Mouse (Mus musculus): ENCODE results near the gene Urod. TPM values are rescaled to one million over a fixed set of nuclear protein-coding genes. Genes with fewer than 3 reads are reported as not detected.

Gene Urod
- total RNA-seq (2022), result 10 to 100 TPM; 62.5 to 75.0 (median 67.2) TPM

DNA sequence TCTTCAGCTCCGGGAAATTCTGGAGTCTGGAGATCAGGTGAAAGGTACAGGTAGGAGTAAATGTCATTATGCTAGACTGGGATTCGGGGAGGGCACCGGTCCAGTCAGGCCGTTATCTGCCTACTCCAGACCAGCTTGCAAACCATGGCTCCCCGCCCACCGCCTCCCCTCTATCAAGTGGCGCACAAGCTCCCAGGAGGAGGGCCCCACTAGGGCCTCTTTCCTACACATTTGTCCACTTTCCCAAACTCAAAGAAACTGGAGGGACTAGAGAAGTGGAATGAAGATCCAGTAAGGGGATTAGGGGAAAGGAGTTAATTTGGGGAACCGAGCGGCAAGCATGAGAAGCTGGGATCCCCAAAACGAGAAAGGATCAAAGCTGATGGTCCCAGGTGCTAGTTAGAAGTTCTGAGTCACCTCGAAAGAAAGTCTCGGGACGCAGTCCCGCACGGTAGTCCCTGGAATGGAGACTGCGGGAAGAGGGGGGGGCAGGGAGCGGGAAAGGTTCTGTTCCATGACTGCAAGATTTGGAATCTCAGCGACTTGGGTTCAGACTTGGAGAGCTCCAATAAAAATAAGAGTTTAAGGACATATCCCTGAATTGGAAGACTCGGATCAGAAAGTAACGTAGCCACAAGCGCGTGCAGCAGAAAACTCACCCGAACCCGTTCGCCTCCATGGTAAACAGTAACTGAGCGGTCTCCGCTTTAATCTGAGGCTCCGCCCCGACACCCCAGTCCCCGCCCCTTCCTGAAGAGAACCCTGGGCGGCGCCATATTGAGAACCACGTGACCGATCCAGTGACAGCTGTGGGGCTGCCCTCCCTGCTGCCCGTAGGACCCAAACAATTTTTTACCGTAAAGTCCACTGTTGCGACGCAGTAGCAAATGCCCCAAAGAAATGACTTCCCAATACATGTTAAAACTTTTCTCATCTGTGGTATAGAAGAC is at the start of gene Urod:
TSS of gene Urod (minus strand) at position 742 of the 950 bp plus-strand sequence.
- DNase-seq (ENCODE audit: low spot score in 2 of 2), result peak; percentile 83 to 93

GRCm38 (mm10) chr4:117041283-117041721 is 47.1 kb upstream of the Urod start:
- no peak for DNase-seq (ENCODE audit: low spot score in 2 of 2)

- DNase-seq (ENCODE audit: low spot score in 2 of 2), result no peak
These were observed 46.6 kb upstream of the Urod start for GRCm38 (mm10) chr4:117040791-117041190.

DNA sequence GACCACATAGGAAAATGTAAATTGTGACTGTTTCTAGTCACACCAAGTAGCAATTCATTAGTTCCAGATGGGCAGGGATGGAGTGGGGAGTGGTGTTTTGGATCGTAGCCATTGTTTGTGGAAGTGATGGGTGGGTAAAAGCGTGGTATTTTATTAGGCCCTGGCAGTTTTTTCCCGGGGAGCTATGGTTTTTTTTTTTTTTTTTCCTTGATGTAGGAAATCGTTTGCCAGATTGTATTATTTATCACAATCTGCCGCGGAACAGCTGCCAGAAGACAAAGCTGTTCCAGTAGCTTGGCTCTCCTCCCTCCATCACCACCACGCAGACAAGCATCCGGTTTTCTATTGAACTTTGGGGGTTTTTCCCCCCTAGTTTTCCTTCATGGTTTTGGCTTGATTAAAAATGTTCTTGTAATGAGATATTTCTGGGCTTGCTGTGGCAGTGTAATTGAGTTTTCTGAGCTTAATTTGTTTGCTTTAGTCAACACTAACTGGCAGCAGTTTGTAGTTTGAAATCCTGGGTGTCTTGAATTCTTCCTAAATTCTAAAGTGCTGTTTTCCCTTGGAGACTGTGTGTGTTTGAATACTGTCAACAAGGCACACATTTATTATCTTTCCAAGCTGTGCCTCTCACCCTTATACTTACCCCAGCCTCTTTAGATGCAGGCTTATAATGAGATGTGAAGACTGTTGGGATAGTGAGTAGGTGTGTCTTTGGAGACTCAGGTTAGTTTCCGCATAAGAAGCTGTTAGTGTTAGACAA is 45.9 kb upstream of the Urod start:
- peak in 1 of 2 experiments; percentile 33 for DNase-seq (ENCODE audit: low spot score in 2 of 2)

GRCm38 (mm10) chr4:117031105-117031504 is 36.9 kb upstream of the Urod start:
- DNase-seq (ENCODE audit: low spot score in 2 of 2), result no peak

DNA sequence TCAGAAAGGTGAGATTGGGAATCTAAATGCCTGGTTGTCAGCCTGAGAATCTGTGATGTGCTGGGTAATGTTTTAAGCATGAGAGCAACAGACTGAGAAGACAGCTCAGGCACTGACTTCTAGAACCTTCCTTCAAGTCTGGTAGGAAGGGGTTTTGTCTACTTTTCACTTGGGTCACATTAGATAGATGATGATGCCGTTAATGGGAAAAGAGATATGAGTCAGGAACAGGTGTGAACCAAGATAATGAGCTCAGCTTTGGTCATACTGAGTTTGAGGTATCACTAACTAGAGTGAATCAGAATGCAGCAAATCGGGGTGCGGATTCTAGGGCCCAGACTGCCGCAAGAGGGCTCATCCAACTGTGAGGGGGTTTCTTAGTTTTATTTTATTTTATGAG is 29.3 kb upstream of the Urod start:
- DNase-seq (ENCODE audit: low spot score in 2 of 2), result no peak

- DNase-seq (ENCODE audit: low spot score in 2 of 2), result peak; percentile 79 to 84
These were observed 25.3 kb upstream of the Urod start, which contains the start of gene Eif2b3 for GRCm38 (mm10) chr4:117019206-117020134. Eif2b3 (plus strand) TSS chr4:117019402.

- DNase-seq (ENCODE audit: low spot score in 2 of 2), result no peak
These were observed 24.1 kb upstream of the Urod start for GRCm38 (mm10) chr4:117018327-117018726.

DNA sequence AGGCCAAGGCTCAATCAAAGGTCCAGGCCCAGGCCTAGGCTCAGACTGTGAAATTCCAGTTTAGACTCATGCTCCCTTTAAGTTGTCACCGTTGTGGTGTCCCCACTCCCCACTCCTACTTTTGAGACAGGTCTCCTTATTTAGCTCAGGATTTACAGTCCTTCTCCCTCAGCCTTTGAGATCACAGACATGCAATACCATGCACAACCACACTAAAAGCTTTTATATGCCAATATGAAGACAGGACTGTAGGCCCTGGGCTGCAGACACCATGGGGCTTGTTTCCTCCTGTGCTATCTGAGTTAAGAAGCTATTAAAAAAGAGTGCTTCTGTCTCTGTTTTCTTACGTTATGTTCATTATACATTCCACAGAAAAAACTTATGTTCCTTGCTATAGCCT is 23.5 kb upstream of the Urod start:
- no peak for DNase-seq (ENCODE audit: low spot score in 2 of 2)

DNA sequence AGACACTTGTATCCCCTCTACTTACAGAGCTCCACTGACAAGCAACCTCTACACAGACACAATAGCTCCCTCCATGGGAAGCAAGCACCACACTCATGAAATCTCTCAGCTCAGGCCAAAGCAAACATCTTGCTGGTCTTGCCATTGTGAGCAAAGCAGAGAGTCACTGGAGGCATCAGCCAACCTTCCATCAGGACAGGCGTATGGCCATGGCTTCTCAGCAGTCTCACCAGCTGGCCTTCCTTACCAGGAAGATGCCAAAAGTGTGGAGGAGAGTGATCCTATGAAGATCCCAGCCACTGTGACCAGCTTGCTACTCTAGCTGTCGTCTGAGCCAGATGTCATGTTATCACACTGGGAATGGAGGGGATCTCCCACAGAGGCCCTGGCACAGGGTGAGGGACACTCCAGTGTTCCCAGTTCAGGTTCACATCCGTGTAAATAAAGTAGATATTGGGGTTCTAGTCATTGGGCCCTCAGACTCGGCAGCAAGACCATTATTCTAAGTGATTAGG is 20.7 kb upstream of the Urod start:
- DNase-seq (ENCODE audit: low spot score in 2 of 2), result no peak

- DNase-seq (ENCODE audit: low spot score in 2 of 2), result no peak
These were observed 19.4 kb upstream of the Urod start for GRCm38 (mm10) chr4:117013596-117013995.

DNA sequence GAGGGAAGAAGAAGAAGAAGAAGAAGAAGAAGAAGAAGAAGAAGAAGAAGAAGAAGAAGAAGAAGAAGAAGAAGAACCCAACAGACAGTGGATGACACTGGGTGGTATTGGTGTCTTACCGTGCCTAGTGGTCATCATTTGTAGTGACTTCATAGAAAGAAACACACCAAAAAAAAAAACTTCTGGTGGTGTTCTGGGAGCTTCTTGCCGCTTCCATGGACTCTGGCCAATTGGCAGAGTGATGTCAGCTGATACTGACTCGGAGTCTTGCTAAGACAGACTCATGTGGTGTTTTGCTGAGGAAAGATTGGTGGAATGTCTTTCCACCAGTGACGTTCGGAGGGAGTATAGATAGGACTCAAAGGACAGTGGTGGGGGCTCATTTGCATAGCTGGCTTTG is 16.0 kb upstream of the Urod start:
- no peak for DNase-seq (ENCODE audit: low spot score in 2 of 2)

GRCm38 (mm10) chr4:117007058-117007457 is 12.8 kb upstream of the Urod start:
- no peak for DNase-seq (ENCODE audit: low spot score in 2 of 2)

DNA sequence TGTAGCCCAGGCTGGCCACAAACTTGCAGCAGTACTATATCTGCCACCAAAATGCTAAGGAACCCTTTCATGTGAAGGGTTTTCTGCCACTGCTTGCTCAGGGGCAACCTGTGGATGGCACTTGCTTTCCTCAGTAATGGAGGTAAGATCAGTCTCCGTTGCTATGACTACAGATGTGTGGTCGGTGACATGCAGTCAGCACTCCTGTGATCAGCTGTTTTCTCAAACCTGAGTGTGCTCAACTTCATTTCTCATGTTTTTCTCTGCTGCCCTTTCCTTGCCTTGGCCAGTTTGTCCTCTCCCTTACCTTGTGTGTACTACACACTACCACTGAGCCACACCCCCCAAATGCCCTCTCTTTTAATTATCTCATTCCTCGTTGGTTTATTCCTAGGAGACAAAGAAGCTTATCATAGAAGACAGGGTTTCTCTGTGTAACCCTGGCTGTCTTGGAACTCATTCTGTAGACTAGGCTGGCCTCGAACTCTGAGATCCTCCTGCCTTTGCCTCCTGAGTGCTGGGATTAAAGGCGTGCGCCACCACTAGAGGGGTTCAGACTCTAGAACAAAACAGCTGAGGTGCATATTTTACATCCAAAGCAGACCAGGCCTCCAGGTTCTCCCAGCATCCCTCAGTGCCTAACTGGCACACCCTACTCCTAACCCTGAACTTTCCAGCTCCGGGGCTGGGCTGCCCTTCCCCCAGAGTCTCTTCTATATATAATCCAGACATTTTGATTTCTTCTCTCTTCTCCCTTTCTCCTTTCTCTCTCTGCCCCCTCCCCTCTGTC is 11.6 kb upstream of the Urod start:
- DNase-seq (ENCODE audit: low spot score in 2 of 2), result no peak

- no peak for DNase-seq (ENCODE audit: low spot score in 2 of 2)
These were observed 10.4 kb upstream of the Urod start for GRCm38 (mm10) chr4:117004649-117005048.

DNA sequence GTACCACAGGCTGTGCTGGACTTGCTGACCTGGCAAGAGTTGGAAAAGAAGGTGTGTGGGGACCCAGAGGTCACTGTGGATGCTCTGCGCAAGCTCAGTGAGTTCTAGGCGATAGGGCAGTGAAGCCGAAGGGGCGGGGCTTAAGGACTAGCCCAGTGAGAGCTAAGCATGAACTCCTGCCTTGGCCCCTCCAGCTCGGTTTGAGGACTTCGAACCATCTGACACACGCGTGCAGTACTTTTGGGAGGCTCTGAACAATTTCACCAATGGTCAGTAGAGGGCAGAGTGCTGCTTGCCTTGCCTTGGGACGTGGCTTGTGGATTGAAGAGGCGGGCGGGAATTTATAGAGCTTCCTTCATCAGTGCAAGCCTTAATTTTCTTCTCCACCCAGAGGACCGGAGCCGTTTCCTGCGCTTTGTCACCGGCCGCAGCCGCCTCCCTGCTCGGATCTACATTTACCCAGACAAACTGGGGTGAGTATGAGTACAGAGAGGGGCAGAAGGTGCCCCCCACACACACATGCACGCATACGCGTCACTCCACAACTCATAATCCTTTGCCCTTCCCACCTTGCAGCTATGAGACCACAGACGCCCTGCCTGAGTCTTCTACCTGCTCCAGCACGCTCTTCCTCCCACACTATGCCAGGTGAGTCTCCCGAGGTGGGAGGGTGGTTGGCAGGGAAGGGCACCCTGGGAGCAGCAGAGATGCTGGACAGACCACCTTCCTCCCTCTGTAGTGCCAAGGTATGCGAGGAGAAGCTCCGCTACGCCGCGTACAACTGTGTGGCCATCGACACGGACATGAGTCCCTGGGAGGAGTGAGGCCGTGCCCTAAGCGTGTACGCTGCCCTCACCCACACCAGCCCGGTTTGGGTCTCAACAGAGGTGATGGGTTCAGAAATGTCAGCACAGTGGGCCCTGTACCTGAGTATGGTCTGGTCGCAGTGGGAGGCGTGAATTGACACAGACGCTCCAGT is 8.6 kb upstream of the Urod start:
- DNase-seq (ENCODE audit: low spot score in 2 of 2), result no peak

GRCm38 (mm10) chr4:117001957-117002356 is 7.7 kb upstream of the Urod start:
- no peak for DNase-seq (ENCODE audit: low spot score in 2 of 2)

DNA sequence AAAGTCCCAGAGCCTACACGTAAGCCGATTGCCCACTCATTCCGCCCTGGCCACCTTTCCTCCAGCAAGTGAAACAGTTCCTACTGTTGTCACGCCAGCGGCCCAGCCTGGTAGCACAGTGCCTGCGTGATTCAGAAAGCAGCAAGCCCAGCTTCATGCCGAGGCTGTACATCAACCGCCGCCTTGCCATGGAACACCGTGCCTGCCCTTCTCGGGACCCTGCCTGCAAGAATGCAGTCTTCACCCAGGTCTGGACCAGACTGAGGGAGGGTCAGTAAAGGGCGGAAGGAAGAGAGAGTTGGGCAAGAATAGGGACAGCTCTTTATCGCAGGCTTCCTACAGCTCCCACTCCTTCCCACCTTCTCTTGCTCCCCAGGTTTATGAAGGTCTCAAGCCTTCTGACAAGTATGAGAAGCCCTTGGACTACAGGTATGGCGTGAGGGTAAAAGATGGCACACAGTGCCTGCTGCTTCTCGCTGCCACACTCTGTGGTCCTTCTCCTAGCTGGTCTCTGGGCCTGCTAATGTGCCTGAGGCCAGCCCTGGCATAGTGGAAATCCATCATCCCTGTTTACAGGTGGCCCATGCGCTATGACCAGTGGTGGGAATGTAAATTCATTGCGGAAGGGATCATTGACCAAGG is 5.4 kb upstream of the Urod start:
- no peak for DNase-seq (ENCODE audit: low spot score in 2 of 2)
